Mouse (Mus musculus): ENCODE results near the gene Rspry1.

DNA sequence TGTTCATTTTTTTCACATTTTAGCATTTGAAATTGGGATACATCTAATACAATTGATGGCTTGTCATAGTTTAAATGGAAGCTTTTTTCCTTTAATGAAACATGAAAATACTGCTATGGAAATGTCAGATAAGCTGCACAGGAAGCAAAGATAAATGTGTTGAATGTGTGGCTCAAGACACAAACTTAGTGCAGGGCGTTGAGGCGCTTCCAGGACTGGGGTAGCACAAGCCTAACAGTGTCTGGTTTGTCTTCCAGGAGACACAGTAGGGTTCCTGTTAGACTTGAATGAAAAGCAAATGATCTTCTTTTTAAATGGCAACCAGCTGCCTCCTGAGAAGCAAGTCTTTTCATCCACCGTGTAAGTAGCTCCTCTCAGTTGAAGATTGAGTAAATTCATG, 47.8 kb downstream of the Rspry1 start:
- no peak for TF ChIP-seq MAFK (IDR thresholded peaks at IDR 0.05; ENCODE audit: insufficient read depth, low read depth, low read length)
- no peak for TF ChIP-seq ZC3H11A (IDR thresholded peaks at IDR 0.05; ENCODE audit: borderline replicate concordance, low read depth, low read length)

All from ES-E14 (cell line).